ENCODE assay signal across 19 mouse cellular contexts in genomic region chr13:59117233-59117632, GRCm38 (mm10).
A peak's percentile ranks its signal among the peaks of the same experiment; 100 is the strongest.
DNase-seq lines count a peak whose midpoint lies in the region; ATAC-seq and TF ChIP-seq lines count a peak whose summit lies in the region.
"Had no signal": no experiment of that assay in that cellular context is flagged by ENCODE, and none has a peak within 500 bp of the region (broad histone marks: within the 10 kb centered on the region; RNA-seq: fewer than 3 reads in every experiment).

No protein-coding gene starts in this region.

- TF ChIP-seq CTCF in hindbrain, postnatal 0 days (IDR thresholded peaks at IDR 0.05; ENCODE audit: low read depth): peak; percentile 45
- peak; percentile 56 for TF ChIP-seq CTCF in midbrain, postnatal 0 days (IDR thresholded peaks at IDR 0.05)

- H3K27ac ChIP-seq in hindbrain, postnatal 0 days: no peak overlapping the region
- H3K27ac ChIP-seq in hindbrain, embryonic 10.5 days: no peak overlapping the region
- no peak overlapping the region for H3K27ac ChIP-seq in midbrain, postnatal 0 days (ENCODE audit: low read depth, low read length)
- no peak overlapping the region for H3K27ac ChIP-seq in midbrain, embryonic 13.5 days
- H3K27ac ChIP-seq: embryonic facial prominence, embryonic 13.5 days; heart, embryonic 15.5 days; limb, embryonic 10.5 days; neural tube, embryonic 13.5 days had no signal

- no peaks in the 10 kb centered on the region for H3K36me3 ChIP-seq in hindbrain, postnatal 0 days (ENCODE audit: insufficient read depth, low read length)
- 0 out of 2 replicates have a peak, but pooled peaks cover 3% of the 10 kb centered on the region for H3K36me3 ChIP-seq in hindbrain, embryonic 10.5 days
- no peaks in the 10 kb centered on the region for H3K36me3 ChIP-seq in midbrain, postnatal 0 days (ENCODE audit: insufficient read depth, low read length)
- H3K36me3 ChIP-seq in midbrain, embryonic 13.5 days: peaks cover 13% of the 10 kb centered on the region; the same call in 1 of the 2 replicates
- H3K36me3 ChIP-seq: embryonic facial prominence, embryonic 13.5 days; heart, embryonic 15.5 days had no signal

- no peak for ATAC-seq in hindbrain, postnatal 0 days
- no peak for ATAC-seq in midbrain, postnatal 0 days (ENCODE audit: low FRiP score)
- no peak for ATAC-seq in midbrain, embryonic 13.5 days
- ATAC-seq: forebrain, embryonic 16.5 days had no signal

- 88% methylated on average over 5 of the region's 5 CpGs for WGBS in hindbrain, postnatal 0 days
- 85% methylated on average over 5 of the region's 5 CpGs for WGBS in hindbrain, embryonic 10.5 days
- 90% methylated on average over 5 of the region's 5 CpGs for WGBS in midbrain, postnatal 0 days
- 91% methylated on average over 5 of the region's 5 CpGs for WGBS in midbrain, embryonic 13.5 days

- H3K9ac ChIP-seq in hindbrain, postnatal 0 days (replicated peaks; ENCODE audit: low read length): no peak overlapping the region
- H3K9ac ChIP-seq in midbrain, postnatal 0 days (replicated peaks; ENCODE audit: low read length, poor library complexity, severe bottlenecking): no peak overlapping the region
- no peak overlapping the region for H3K9ac ChIP-seq in midbrain, embryonic 13.5 days (replicated peaks)
- H3K9ac ChIP-seq: embryonic facial prominence, embryonic 13.5 days; heart, embryonic 15.5 days; neural tube, embryonic 13.5 days had no signal

- no peak overlapping the region for H3K4me3 ChIP-seq in hindbrain, postnatal 0 days (ENCODE audit: low read length)
- H3K4me3 ChIP-seq in hindbrain, embryonic 10.5 days: no peak overlapping the region
- no peak overlapping the region for H3K4me3 ChIP-seq in midbrain, postnatal 0 days (ENCODE audit: low read depth, low read length)
- no peak overlapping the region for H3K4me3 ChIP-seq in midbrain, embryonic 13.5 days (replicated peaks)
- H3K4me3 ChIP-seq: embryonic facial prominence, embryonic 13.5 days; heart, embryonic 15.5 days; limb, embryonic 10.5 days; neural tube, embryonic 13.5 days had no signal

- H3K4me1 ChIP-seq in hindbrain, postnatal 0 days (ENCODE audit: insufficient read depth, low read length): no peaks in the 10 kb centered on the region
- H3K4me1 ChIP-seq in hindbrain, embryonic 10.5 days (replicated peaks): peaks cover 3% of the 10 kb centered on the region
- no peaks in the 10 kb centered on the region for H3K4me1 ChIP-seq in midbrain, postnatal 0 days (ENCODE audit: insufficient read depth, low read length)
- H3K4me1 ChIP-seq in midbrain, embryonic 13.5 days (replicated peaks): peaks cover 9% of the 10 kb centered on the region

- H3K27me3 ChIP-seq in hindbrain, postnatal 0 days (ENCODE audit: insufficient read depth, low read length): no peaks in the 10 kb centered on the region
- no peaks in the 10 kb centered on the region for H3K27me3 ChIP-seq in hindbrain, embryonic 10.5 days (ENCODE audit: insufficient read depth, poor library complexity, severe bottlenecking)
- no peaks in the 10 kb centered on the region for H3K27me3 ChIP-seq in midbrain, postnatal 0 days (ENCODE audit: insufficient read depth, low read length)
- no peaks in the 10 kb centered on the region for H3K27me3 ChIP-seq in midbrain, embryonic 13.5 days
- H3K27me3 ChIP-seq: embryonic facial prominence, embryonic 13.5 days; heart, embryonic 15.5 days; neural tube, embryonic 13.5 days had no signal

- H3K9me3 ChIP-seq in hindbrain, postnatal 0 days (ENCODE audit: low read length): 0 out of 2 replicates have a peak, but pooled peaks cover 2% of the 10 kb centered on the region
- peaks cover 25% of the 10 kb centered on the region for H3K9me3 ChIP-seq in hindbrain, embryonic 10.5 days
- 0 out of 2 replicates have a peak, but pooled peaks cover 3% of the 10 kb centered on the region for H3K9me3 ChIP-seq in midbrain, postnatal 0 days (ENCODE audit: low read length)
- H3K9me3 ChIP-seq in midbrain, embryonic 13.5 days: peaks cover 14% of the 10 kb centered on the region

- no peak overlapping the region for H3K4me2 ChIP-seq in hindbrain, postnatal 0 days (ENCODE audit: low read depth, low read length)
- no peak overlapping the region for H3K4me2 ChIP-seq in midbrain, postnatal 0 days (ENCODE audit: low read depth, low read length, poor library complexity, severe bottlenecking)
- H3K4me2 ChIP-seq in midbrain, embryonic 13.5 days (replicated peaks): no peak overlapping the region
- H3K4me2 ChIP-seq: embryonic facial prominence, embryonic 13.5 days; heart, embryonic 15.5 days; midbrain, embryonic 11.5 days; neural tube, embryonic 13.5 days had no signal

- no peak for DNase-seq in hindbrain, postnatal 0 days (ENCODE audit: low spot score)
- DNase-seq in hindbrain, embryonic 10.5 days (ENCODE audit: low spot score): no peak
- DNase-seq in midbrain, postnatal 0 days (ENCODE audit: low spot score): no peak
- peak; percentile 29 for DNase-seq in R1 (ENCODE audit: low read depth, low spot score)
- no peak for DNase-seq in embryo, embryonic 11 days
- DNase-seq in retina, embryonic 14.5 days (ENCODE audit: low spot score): no peak
- DNase-seq: adrenal gland, adult 2 months; cerebellum, adult 9-11 months; kidney, adult 18-20 months; kidney, postnatal 14 days; right cerebral cortex, postnatal 14 days; spleen, adult 18-20 months had no signal
